Mouse (Mus musculus) forebrain, embryonic 16.5 days (tissue): ENCODE measurements at regions not wholly inside any gene's neighbourhood (a gene's known extent, or its start where the extent isn't known, plus 50 kb on each side); places are given as distances from the start of the nearest gene placed in this dataset.

Experiments
- ATAC-seq: fragments of 200-750 bp; cut with Nextera tagmentation; 2 replicates; pipeline ENCODE4 v1.8.0; 2017; ENCODE audit warnings: mild to moderate bottlenecking, moderate library complexity
- H3K27ac ChIP-seq: fragments of 300-500 bp; sonication (generic); 2 replicates; pipeline ENCODE4 v1.5.1; 2014; ENCODE audit warnings: low read length, control low read depth
- H3K27me3 ChIP-seq: fragments of 300-500 bp; sonication (generic); replicated peaks from 2 replicates; pipeline ENCODE4 v1.6.1; 2014; ENCODE audit warnings: low read length; ENCODE audit not compliant: control insufficient read depth, insufficient read depth
- H3K36me3 ChIP-seq: fragments of 300-500 bp; sonication (generic); 2 replicates; pipeline ENCODE4 v1.6.1; 2014; ENCODE audit not compliant: control insufficient read depth, insufficient read depth
- H3K4me1 ChIP-seq: fragments of 300-500 bp; sonication (generic); replicated peaks from 2 replicates; pipeline ENCODE4 v1.6.1; 2014; ENCODE audit warnings: low read length; ENCODE audit not compliant: control insufficient read depth, insufficient read depth
- H3K4me2 ChIP-seq: fragments of 300-500 bp; sonication (generic); 2 replicates; pipeline ENCODE4 v1.6.1; 2014; ENCODE audit warnings: mild to moderate bottlenecking, low read length, control low read depth
- H3K4me3 ChIP-seq: fragments of 300-500 bp; sonication (generic); replicated peaks from 2 replicates; pipeline ENCODE4 v1.5.1; 2014; ENCODE audit warnings: mild to moderate bottlenecking, low read length, control low read depth
- H3K9ac ChIP-seq: fragments of 300-500 bp; sonication (generic); replicated peaks from 2 replicates; pipeline ENCODE4 v1.6.1; 2014; ENCODE audit warnings: low read depth, low read length, control low read depth
- H3K9me3 ChIP-seq: fragments of 300-500 bp; sonication (generic); 2 replicates; pipeline ENCODE4 v1.6.1; 2016; ENCODE audit warnings: low read length; ENCODE audit not compliant: control insufficient read depth
- WGBS: fragments of 180-500 bp; shearing (Covaris S2); extraction: QIAGEN DNeasy Blood & Tissue Kit; methylation state at CpG from one replicate; pipeline ENCODE4 v1.1.7; 2014; 5-methylcytosine and 5-hydroxymethylcytosine counted together

DNA sequence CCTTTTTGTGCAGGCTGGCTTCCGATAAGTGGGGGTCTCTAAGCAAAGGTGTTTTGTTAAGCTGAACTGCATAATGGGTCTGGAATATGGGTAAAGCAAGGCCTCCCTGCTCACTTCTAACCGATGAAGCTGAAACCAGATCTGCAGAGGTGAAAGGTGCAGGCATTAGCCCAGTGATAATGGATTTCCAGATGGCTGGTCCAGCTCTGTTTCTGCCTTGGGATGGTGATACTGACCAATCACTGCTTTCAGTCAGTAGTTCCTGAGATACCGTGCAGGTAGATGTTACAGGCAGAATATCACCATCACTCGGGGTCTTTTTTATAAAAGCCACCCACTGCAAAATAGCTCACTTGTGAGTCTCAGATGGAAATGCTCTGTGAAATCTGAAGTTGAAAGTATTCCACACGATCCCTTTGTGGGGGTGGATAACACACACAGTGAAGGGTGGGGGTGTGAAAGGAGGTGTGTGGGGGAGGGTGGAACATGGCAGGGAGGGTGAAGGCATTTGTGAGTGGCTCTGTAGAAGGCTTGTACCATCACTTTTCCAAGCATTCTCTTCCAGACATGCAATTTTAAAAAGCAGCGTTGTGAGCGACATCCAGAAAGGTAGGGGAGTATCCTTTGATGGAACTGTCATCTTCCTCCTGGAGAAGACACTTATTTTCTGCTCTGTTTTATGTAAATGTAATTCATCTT is 154.0 kb downstream of the Enc1 start:
- Histone ChIP-seq H3K9ac (no peak overlapping the region), H3K4me1 (peaks cover 9% of the 10 kb centered on the region), H3K27ac (no peak overlapping the region), H3K4me3 (no peak overlapping the region), H3K36me3 (no peaks in the 10 kb centered on the region), H3K9me3 (no peaks in the 10 kb centered on the region), H3K4me2 (no peak overlapping the region), H3K27me3 (no peaks in the 10 kb centered on the region)
- WGBS = 83% methylated on average over 7 of the region's 7 CpGs
- peak; percentile 37 for ATAC-seq

- Histone ChIP-seq H3K36me3 (no peaks in the 10 kb centered on the region), H3K27me3 (no peaks in the 10 kb centered on the region), H3K9me3 (no peaks in the 10 kb centered on the region), H3K4me3 (no peak overlapping the region), H3K4me1 (peaks cover 9% of the 10 kb centered on the region), H3K27ac (no peak overlapping the region), H3K4me2 (no peak overlapping the region), H3K9ac (no peak overlapping the region)
- ATAC-seq = no peak
- WGBS = 57% methylated on average over 4 of the region's 4 CpGs
These were observed 153.2 kb downstream of the Enc1 start for GRCm38 (mm10) chr13:97394071-97394470.

GRCm38 (mm10) chr13:97393456-97393855 is 152.6 kb downstream of the Enc1 start:
- no peak for ATAC-seq
- no peaks in the 10 kb centered on the region for H3K36me3 ChIP-seq
- H3K4me1 ChIP-seq = peaks cover 9% of the 10 kb centered on the region
- no peak overlapping the region for H3K27ac ChIP-seq
- no peaks in the 10 kb centered on the region for H3K9me3 ChIP-seq
- WGBS = 94% methylated on average over 7 of the region's 7 CpGs
- H3K4me3 ChIP-seq = no peak overlapping the region
- no peak overlapping the region for H3K9ac ChIP-seq
- H3K4me2 ChIP-seq = no peak overlapping the region
- no peaks in the 10 kb centered on the region for H3K27me3 ChIP-seq

GRCm38 (mm10) chr13:97390449-97390930 is 149.6 kb downstream of the Enc1 start:
- Histone ChIP-seq H3K9me3 (no peaks in the 10 kb centered on the region), H3K27ac (peak overlapping the region; percentile 5; the same call in 1 of the 2 replicates), H3K27me3 (no peaks in the 10 kb centered on the region), H3K9ac (no peak overlapping the region), H3K36me3 (no peaks in the 10 kb centered on the region), H3K4me3 (no peak overlapping the region), H3K4me2 (peak overlapping the region; percentile 39), H3K4me1 (peaks cover 9% of the 10 kb centered on the region)
- peak; percentile 89 for ATAC-seq
- WGBS = 9% methylated on average over 11 of the region's 11 CpGs

GRCm38 (mm10) chr13:97388851-97389479 is 148.1 kb downstream of the Enc1 start:
- no peak for ATAC-seq
- Histone ChIP-seq H3K9me3 (no peaks in the 10 kb centered on the region), H3K4me3 (no peak overlapping the region), H3K27ac (no peak overlapping the region), H3K27me3 (no peaks in the 10 kb centered on the region), H3K4me2 (no peak overlapping the region), H3K9ac (no peak overlapping the region), H3K4me1 (peaks cover 9% of the 10 kb centered on the region), H3K36me3 (no peaks in the 10 kb centered on the region)
- 78% methylated on average over 11 of the region's 11 CpGs for WGBS

DNA sequence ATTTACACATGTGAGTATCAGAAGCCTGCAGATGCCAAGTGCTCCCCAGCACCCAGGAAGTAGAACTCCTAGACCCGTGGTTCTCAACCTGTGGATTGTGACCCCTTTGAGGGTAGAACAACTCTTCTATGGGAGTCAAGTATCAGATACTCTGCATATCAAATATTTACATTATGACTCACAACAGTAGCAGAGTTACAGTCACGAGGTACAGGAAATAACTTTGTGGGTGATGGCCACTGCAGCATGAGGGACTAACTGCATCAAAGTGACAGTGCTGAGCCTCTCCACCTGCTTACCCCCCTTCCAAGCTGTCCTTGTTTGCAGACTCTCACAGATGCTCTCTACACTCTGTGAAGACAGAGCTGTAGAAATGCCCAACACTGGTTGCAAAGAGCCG is 145.6 kb downstream of the Enc1 start:
- Histone ChIP-seq H3K4me1 (peaks cover 13% of the 10 kb centered on the region), H3K4me2 (no peak overlapping the region), H3K4me3 (no peak overlapping the region), H3K27ac (no peak overlapping the region), H3K9me3 (no peaks in the 10 kb centered on the region), H3K36me3 (no peaks in the 10 kb centered on the region), H3K9ac (no peak overlapping the region), H3K27me3 (no peaks in the 10 kb centered on the region)
- 73% methylated on average over 3 of the region's 3 CpGs for WGBS
- no peak for ATAC-seq

GRCm38 (mm10) chr13:97385531-97385930 is 144.6 kb downstream of the Enc1 start:
- H3K27ac ChIP-seq = no peak overlapping the region
- H3K27me3 ChIP-seq = no peaks in the 10 kb centered on the region
- 91% methylated on average over 8 of the region's 8 CpGs for WGBS
- H3K4me1 ChIP-seq = peaks cover 7% of the 10 kb centered on the region
- no peaks in the 10 kb centered on the region for H3K9me3 ChIP-seq
- no peak overlapping the region for H3K9ac ChIP-seq
- H3K4me3 ChIP-seq = no peak overlapping the region
- ATAC-seq = no peak
- no peak overlapping the region for H3K4me2 ChIP-seq
- H3K36me3 ChIP-seq = no peaks in the 10 kb centered on the region

DNA sequence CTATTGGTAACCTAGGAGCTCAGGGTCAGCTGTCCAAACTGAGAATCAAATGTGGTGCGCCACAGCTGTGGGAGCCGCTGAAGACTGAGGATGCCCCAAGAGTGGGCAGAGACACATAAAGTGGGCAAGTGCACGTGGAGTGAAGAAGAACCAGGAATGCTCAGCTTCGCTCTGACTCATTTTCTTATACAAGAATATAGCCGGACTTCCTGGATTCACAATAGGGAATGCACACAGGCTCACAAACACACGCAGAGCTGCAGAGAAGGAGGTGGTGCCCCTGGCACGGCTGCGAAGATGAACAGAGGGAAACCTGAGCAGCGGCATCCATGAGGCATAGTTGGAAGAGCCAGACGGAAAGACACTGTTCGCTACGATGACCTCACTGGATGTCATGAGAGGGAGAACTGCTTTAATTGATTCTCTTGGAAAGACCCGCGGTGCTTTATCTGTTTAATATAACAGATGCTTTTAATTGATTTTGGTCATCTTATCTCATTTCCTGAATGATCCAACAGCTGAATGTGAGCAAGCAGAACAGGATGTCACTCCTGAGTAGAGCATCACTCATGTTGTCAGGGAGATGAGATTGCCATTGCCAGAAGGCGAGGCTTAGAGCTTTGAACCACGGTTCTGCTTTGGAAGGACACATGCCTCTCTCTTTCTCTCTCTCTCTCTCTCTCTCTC is 143.3 kb downstream of the Enc1 start:
- H3K27ac ChIP-seq = no peak overlapping the region
- H3K27me3 ChIP-seq = no peaks in the 10 kb centered on the region
- no peak overlapping the region for H3K4me3 ChIP-seq
- H3K4me2 ChIP-seq = no peak overlapping the region
- H3K9me3 ChIP-seq = no peaks in the 10 kb centered on the region
- 81% methylated on average over 16 of the region's 16 CpGs for WGBS
- H3K36me3 ChIP-seq = no peaks in the 10 kb centered on the region
- ATAC-seq = no peak
- H3K9ac ChIP-seq = no peak overlapping the region
- peaks cover 4% of the 10 kb centered on the region; the same call in 1 of the 2 replicates for H3K4me1 ChIP-seq

DNA sequence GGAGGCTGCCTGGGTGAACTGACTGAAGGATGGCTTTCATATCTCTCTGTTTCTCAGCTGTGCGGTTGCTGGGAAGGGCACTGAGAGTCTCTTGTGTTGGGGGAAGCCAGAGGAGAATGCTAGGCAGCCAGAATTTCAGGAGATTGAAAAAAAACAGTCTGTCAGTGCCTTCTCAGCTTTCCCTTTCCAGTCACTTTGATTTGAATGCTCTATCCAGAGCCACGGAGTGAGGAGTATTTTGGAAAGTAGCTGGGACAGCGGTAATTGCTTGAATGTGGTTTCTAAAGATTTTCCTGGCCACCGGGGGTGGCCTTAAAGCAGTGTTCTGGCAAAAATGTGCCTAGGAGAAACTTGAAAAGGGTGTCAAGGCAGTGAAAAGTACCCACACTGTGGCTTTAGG is 142.4 kb downstream of the Enc1 start:
- no peak overlapping the region for H3K27ac ChIP-seq
- H3K9ac ChIP-seq = no peak overlapping the region
- WGBS = 34% methylated on average over 4 of the region's 4 CpGs
- no peak overlapping the region for H3K4me3 ChIP-seq
- H3K4me2 ChIP-seq = no peak overlapping the region
- H3K4me1 ChIP-seq = peaks cover 4% of the 10 kb centered on the region; the same call in 1 of the 2 replicates
- no peaks in the 10 kb centered on the region for H3K9me3 ChIP-seq
- no peak for ATAC-seq
- H3K36me3 ChIP-seq = no peaks in the 10 kb centered on the region
- no peaks in the 10 kb centered on the region for H3K27me3 ChIP-seq
